In the genomic region with DNA sequence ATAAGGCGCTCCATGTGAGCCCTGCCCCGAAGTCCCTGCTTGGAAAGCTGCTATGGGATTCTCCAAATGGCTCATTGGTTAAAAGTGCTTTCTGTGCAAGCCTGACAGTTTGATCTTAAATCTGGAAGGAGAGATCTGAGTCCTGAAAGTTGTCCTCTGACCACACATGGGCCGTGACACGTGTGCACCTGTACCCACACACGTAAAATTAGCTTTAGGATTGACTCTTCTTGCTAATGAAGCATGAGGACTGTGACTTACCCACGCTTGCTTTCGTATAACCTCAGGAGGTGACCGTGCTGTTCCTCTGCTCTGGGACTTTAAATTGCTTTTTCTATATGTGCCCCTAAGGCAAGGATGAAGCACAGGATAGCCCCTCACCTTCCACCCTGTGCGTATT, we compare ENCODE assay signal across 10 mouse cellular contexts. TPM values are rescaled to one million over a fixed set of nuclear protein-coding genes. Genes with fewer than 3 reads are reported as not detected.
DNase-seq lines count a peak whose midpoint lies in the region; ATAC-seq and TF ChIP-seq lines count a peak whose summit lies in the region.
"Had no signal": no experiment of that assay in that cellular context is flagged by ENCODE, and none has a peak within 500 bp of the region (broad histone marks: within the 10 kb centered on the region; RNA-seq: fewer than 3 reads in every experiment).

No protein-coding gene starts in this region.

- no peaks in the 10 kb centered on the region for H3K9me3 ChIP-seq in kidney, embryonic 14.5 days (ENCODE audit: control insufficient read depth, low read length)
- H3K9me3 ChIP-seq in embryonic facial prominence, embryonic 11.5 days (replicated peaks; ENCODE audit: control insufficient read depth, low read length) = no peaks in the 10 kb centered on the region
- no peaks in the 10 kb centered on the region for H3K9me3 ChIP-seq in hindbrain, postnatal 0 days (ENCODE audit: low read length)
- H3K9me3 ChIP-seq in midbrain, embryonic 15.5 days = no peaks in the 10 kb centered on the region

- WGBS in kidney, embryonic 14.5 days = 84% methylated on average over 9 of the region's 9 CpGs
- 91% methylated on average over 9 of the region's 9 CpGs for WGBS in embryonic facial prominence, embryonic 11.5 days
- 75% methylated on average over 9 of the region's 9 CpGs for WGBS in hindbrain, postnatal 0 days
- 81% methylated on average over 9 of the region's 9 CpGs for WGBS in midbrain, embryonic 15.5 days

- H3K27me3 ChIP-seq in kidney, embryonic 14.5 days (ENCODE audit: control insufficient read depth, insufficient read depth, low read length) = no peaks in the 10 kb centered on the region
- H3K27me3 ChIP-seq in embryonic facial prominence, embryonic 11.5 days (ENCODE audit: control insufficient read depth, insufficient read depth, low read length) = no peaks in the 10 kb centered on the region
- H3K27me3 ChIP-seq in hindbrain, postnatal 0 days (ENCODE audit: insufficient read depth, low read length) = no peaks in the 10 kb centered on the region
- no peaks in the 10 kb centered on the region for H3K27me3 ChIP-seq in midbrain, embryonic 15.5 days (replicated peaks)

- H3K4me1 ChIP-seq in kidney, embryonic 14.5 days (ENCODE audit: control insufficient read depth, insufficient read depth, low read length) = peaks cover 53% of the 10 kb centered on the region
- H3K4me1 ChIP-seq in embryonic facial prominence, embryonic 11.5 days (ENCODE audit: control insufficient read depth, insufficient read depth, low read length) = peaks cover 9% of the 10 kb centered on the region
- peaks cover 30% of the 10 kb centered on the region for H3K4me1 ChIP-seq in hindbrain, postnatal 0 days (ENCODE audit: insufficient read depth, low read length)
- H3K4me1 ChIP-seq in midbrain, embryonic 15.5 days = peaks cover 81% of the 10 kb centered on the region

- peaks cover 91% of the 10 kb centered on the region for H3K36me3 ChIP-seq in kidney, embryonic 14.5 days (ENCODE audit: control insufficient read depth, insufficient read depth, low read length)
- peaks cover 38% of the 10 kb centered on the region for H3K36me3 ChIP-seq in embryonic facial prominence, embryonic 11.5 days (replicated peaks; ENCODE audit: control insufficient read depth, insufficient read depth, low read depth, low read length)
- H3K36me3 ChIP-seq in hindbrain, postnatal 0 days (ENCODE audit: insufficient read depth, low read length) = peaks cover 46% of the 10 kb centered on the region
- peaks cover 36% of the 10 kb centered on the region for H3K36me3 ChIP-seq in midbrain, embryonic 15.5 days (replicated peaks)

- H3K9ac ChIP-seq in kidney, embryonic 14.5 days (ENCODE audit: low read depth, low read length) = no peak overlapping the region
- no peak overlapping the region for H3K9ac ChIP-seq in embryonic facial prominence, embryonic 11.5 days (replicated peaks; ENCODE audit: low read length)
- H3K9ac ChIP-seq in hindbrain, postnatal 0 days (replicated peaks; ENCODE audit: low read length) = peak overlapping the region; percentile 96; the same call in 1 of the 2 replicates
- H3K9ac ChIP-seq in midbrain, embryonic 15.5 days = no peak overlapping the region

- TF ChIP-seq CTCF in hindbrain, postnatal 0 days (IDR thresholded peaks at IDR 0.05; ENCODE audit: low read depth) = no peak

- DNase-seq in kidney, postnatal 25 days = no peak
- no peak for DNase-seq in embryonic facial prominence, embryonic 11.5 days (ENCODE audit: low spot score)
- DNase-seq in hindbrain, postnatal 0 days (ENCODE audit: low spot score) = no peak
- DNase-seq in natural killer cell, adult 2 months (ENCODE audit: low spot score in 2 of 2) = no peak
- DNase-seq in urinary bladder, adult 18-20 months (ENCODE audit: low spot score in 2 of 2) = no peak
- no peak for DNase-seq in layer of hippocampus, adult 9-10 months (ENCODE audit: low spot score)
- DNase-seq: cerebellum, adult 9-10 months; kidney, adult 8-10 months had no signal

- H3K27ac ChIP-seq in kidney, embryonic 14.5 days (ENCODE audit: low read depth, low read length) = no peak overlapping the region
- H3K27ac ChIP-seq in embryonic facial prominence, embryonic 11.5 days (replicated peaks; ENCODE audit: low read depth, low read length) = no peak overlapping the region
- H3K27ac ChIP-seq in hindbrain, postnatal 0 days = no peak overlapping the region
- H3K27ac ChIP-seq in midbrain, embryonic 15.5 days = no peak overlapping the region

- peak overlapping the region; percentile 96; the same call in 1 of the 2 replicates for H3K4me3 ChIP-seq in kidney, embryonic 14.5 days (ENCODE audit: low read length)
- H3K4me3 ChIP-seq in embryonic facial prominence, embryonic 11.5 days (ENCODE audit: low read depth, low read length) = peak overlapping the region; percentile 86; the same call in 1 of the 2 replicates
- peak overlapping the region; percentile 95 for H3K4me3 ChIP-seq in hindbrain, postnatal 0 days (ENCODE audit: low read length)
- peak overlapping the region; percentile 89 for H3K4me3 ChIP-seq in midbrain, embryonic 15.5 days

- no peak for ATAC-seq in kidney, embryonic 14.5 days (ENCODE audit: low FRiP score, low TSS enrichment)
- ATAC-seq in embryonic facial prominence, embryonic 11.5 days (replicated peaks; ENCODE audit: insufficient number of reproducible peaks, low FRiP score, low TSS enrichment, low read depth) = no peak
- no peak for ATAC-seq in hindbrain, postnatal 0 days
- ATAC-seq in midbrain, embryonic 15.5 days (replicated peaks) = no peak

- peak overlapping the region; percentile 91 for H3K4me2 ChIP-seq in kidney, embryonic 14.5 days (replicated peaks; ENCODE audit: low read depth, low read length)
- H3K4me2 ChIP-seq in embryonic facial prominence, embryonic 11.5 days (ENCODE audit: low read depth, low read length) = peak overlapping the region; percentile 7
- peak overlapping the region; percentile 100 for H3K4me2 ChIP-seq in hindbrain, postnatal 0 days (ENCODE audit: low read depth, low read length)
- peak overlapping the region; percentile 89 for H3K4me2 ChIP-seq in midbrain, embryonic 15.5 days

RNA-seq across cellular contexts. Expression of gene Scd2, which starts 5.6 kb away (rescaled TPM):
- polyA plus RNA-seq in kidney, embryonic 14.5 days (2014; fragmentation: Nextera tagmentation; extraction: Ambion mirVana) = 103 and 205 TPM in 2 replicates
- polyA plus RNA-seq in embryonic facial prominence, embryonic 11.5 days (2014; fragmentation: Nextera tagmentation; extraction: Ambion mirVana) = 298 and 305 TPM in 2 replicates
- 1,071 and 1,235 TPM in 2 replicates for total RNA-seq in hindbrain, postnatal 0 days (2014; rRNA removed)
- 274 and 291 TPM in 2 replicates for polyA plus RNA-seq in hindbrain, postnatal 0 days (2015; fragmentation: Nextera tagmentation; extraction: Ambion mirVana)
- polyA plus RNA-seq in midbrain, embryonic 15.5 days (2015; fragmentation: Nextera tagmentation; extraction: Ambion mirVana) = 251 and 253 TPM in 2 replicates

RNA-seq across cellular contexts. Expression of gene Scd4, which starts 33.8 kb away (rescaled TPM):
- polyA plus RNA-seq in kidney, embryonic 14.5 days (2014; fragmentation: Nextera tagmentation; extraction: Ambion mirVana) = 0.11 TPM in 1 of 2 replicates, not detected in the other
- not detected in 2 replicates for polyA plus RNA-seq in embryonic facial prominence, embryonic 11.5 days (2014; fragmentation: Nextera tagmentation; extraction: Ambion mirVana)
- 0.84 and 1.5 TPM in 2 replicates for total RNA-seq in hindbrain, postnatal 0 days (2014; rRNA removed)
- 0.09 and 0.16 TPM in 2 replicates for polyA plus RNA-seq in hindbrain, postnatal 0 days (2015; fragmentation: Nextera tagmentation; extraction: Ambion mirVana)
- polyA plus RNA-seq in midbrain, embryonic 15.5 days (2015; fragmentation: Nextera tagmentation; extraction: Ambion mirVana) = 0.08 and 0.13 TPM in 2 replicates

Comparison
In these comparisons a context has a peak if more than half of its experiments do, and no peak if none do; other contexts are left out.
1. H3K4me2 ChIP-seq: peak in every context shown above with its lines; median percentile 100 in hindbrain, postnatal 0 days; 91 in kidney, embryonic 14.5 days; 89 in midbrain, embryonic 15.5 days; 7 in embryonic facial prominence, embryonic 11.5 days.